Mouse (Mus musculus): ENCODE results near the gene Mrm3.

GRCm38 (mm10) chr11:76292398-76292797 lies 48.9 kb downstream of the Mrm3 start:
- no peak for TF ChIP-seq POLR2A (IDR thresholded peaks at IDR 0.05; ENCODE audit: low read depth, low read length)
- TF ChIP-seq CTCF (IDR thresholded peaks at IDR 0.05; ENCODE audit: extremely low read depth, insufficient read length, insufficient replicate concordance, low read depth, low read length), result no peak

Data from small intestine, adult 2 months (tissue).